Mouse (Mus musculus) liver, postnatal 0 days (tissue): ENCODE measurements around the gene Mtnr1b. TPM values are rescaled to one million over a fixed set of nuclear protein-coding genes. Genes with fewer than 3 reads are reported as not detected.
"Not testable (repeated sequence)": the region's sequence is repeated elsewhere in the genome, so short reads cannot be mapped to it uniquely, and the experiment has no call there.

Experiments used
- ATAC-seq: fragments of 200-750 bp; cut with Nextera tagmentation; 2 replicates; pipeline ENCODE4 v1.8.0; 2017; ENCODE audit warnings: mild to moderate bottlenecking, moderate library complexity
- DNase-seq: peaks from one replicate; pipeline ENCODE4 v3.0.0-alpha.2; 2016
- H3K27ac ChIP-seq: fragments of 300-500 bp; sonication (generic); 2 replicates; pipeline ENCODE4 v1.5.1; 2014; ENCODE audit warnings: antibody characterized with exemption, moderate library complexity, mild to moderate bottlenecking, low read depth
- H3K27me3 ChIP-seq: fragments of 300-500 bp; sonication (generic); 2 replicates; pipeline ENCODE4 v1.6.1; 2014; ENCODE audit warnings: low read length, control low read depth, mixed read lengths; ENCODE audit not compliant: insufficient read depth
- H3K36me3 ChIP-seq: fragments of 300-500 bp; sonication (generic); replicated peaks from 2 replicates; pipeline ENCODE4 v1.6.1; 2014; ENCODE audit warnings: mild to moderate bottlenecking, control low read depth, low read length, moderate library complexity, mixed read lengths; ENCODE audit not compliant: insufficient read depth
- H3K4me1 ChIP-seq: fragments of 300-500 bp; sonication (generic); 2 replicates; pipeline ENCODE4 v1.6.1; 2014; ENCODE audit warnings: antibody characterized with exemption, mild to moderate bottlenecking, control low read depth; ENCODE audit not compliant: insufficient read depth
- H3K4me2 ChIP-seq: fragments of 300-500 bp; sonication (generic); 2 replicates; pipeline ENCODE4 v1.6.1; 2014; ENCODE audit warnings: low read depth, mild to moderate bottlenecking, low read length, moderate library complexity, mixed read lengths
- H3K4me3 ChIP-seq: fragments of 300-500 bp; sonication (generic); 2 replicates; pipeline ENCODE4 v1.5.1; 2014; ENCODE audit warnings: low read depth, low read length
- H3K9ac ChIP-seq: fragments of 300-500 bp; sonication (generic); replicated peaks from 2 replicates; pipeline ENCODE4 v1.6.1; 2014; ENCODE audit warnings: mild to moderate bottlenecking, moderate library complexity
- H3K9me3 ChIP-seq: fragments of 300-500 bp; sonication (generic); 2 replicates; pipeline ENCODE4 v1.6.1; 2016; ENCODE audit warnings: mild to moderate bottlenecking, control low read depth, low read length, mixed read lengths
- CTCF ChIP-seq: sonication (generic); IDR thresholded peaks from 2 replicates; pipeline ENCODE4 v1.5.1; 2016; ENCODE audit warnings: antibody characterized with exemption, low read depth
- EP300 ChIP-seq: IDR thresholded peaks from 2 replicates; pipeline ENCODE4 v1.6.1; 2016; ENCODE audit warnings: antibody characterized with exemption, low read depth, mild to moderate bottlenecking
- WGBS: fragments of 180-500 bp; shearing (Covaris S2); extraction: QIAGEN DNeasy Blood & Tissue Kit; methylation state at CpG from one replicate; pipeline ENCODE4 v1.1.7; 2014; ENCODE audit not compliant: insufficient replicate concordance; 5-methylcytosine and 5-hydroxymethylcytosine counted together
- polyA plus RNA-seq: library from polyadenylated mRNA; unstranded; fragments of >200 nt; fragmentation: Nextera tagmentation; extraction: Ambion mirVana; gene quantifications from 2 replicates; pipeline ENCODE4 v1.2.1, GENCODE M21; 2015

Mtnr1b gene
- polyA plus RNA-seq, 1 experiment from 2014 or later = not detected

- no peak for TF ChIP-seq CTCF
- no peak for TF ChIP-seq EP300
Observed at GRCm38 (mm10) chr9:15869456-15869855, 4.9 kb downstream of the Mtnr1b start.

GRCm38 (mm10) chr9:15866280-15867072, 7.9 kb downstream of the Mtnr1b start:
- Histone ChIP-seq H3K9ac (no peak overlapping the region), H3K4me2 (no peak overlapping the region), H3K27ac (no peak overlapping the region), H3K4me1 (no peaks in the 10 kb centered on the region), H3K27me3 (no peaks in the 10 kb centered on the region), H3K36me3 (no peaks in the 10 kb centered on the region), H3K4me3 (no peak overlapping the region), H3K9me3 (no peaks in the 10 kb centered on the region)
- ATAC-seq (no peak), DNase-seq (no peak)
- TF ChIP-seq EP300 (no peak), CTCF (no peak)
- 70% methylated on average over 10 of the region's 10 CpGs for WGBS

More at GRCm38 (mm10) chr9:15869456-15869855, 4.9 kb downstream of the Mtnr1b start:
- Histone ChIP-seq H3K27ac (no peak overlapping the region), H3K9ac (no peak overlapping the region), H3K4me1 (no peaks in the 10 kb centered on the region), H3K27me3 (no peaks in the 10 kb centered on the region), H3K4me2 (no peak overlapping the region), H3K4me3 (no peak overlapping the region), H3K36me3 (no peaks in the 10 kb centered on the region), H3K9me3 (no peaks in the 10 kb centered on the region)
- no peak for ATAC-seq
- DNase-seq = no peak
- WGBS = 57% methylated on average over 4 of the region's 4 CpGs

DNA sequence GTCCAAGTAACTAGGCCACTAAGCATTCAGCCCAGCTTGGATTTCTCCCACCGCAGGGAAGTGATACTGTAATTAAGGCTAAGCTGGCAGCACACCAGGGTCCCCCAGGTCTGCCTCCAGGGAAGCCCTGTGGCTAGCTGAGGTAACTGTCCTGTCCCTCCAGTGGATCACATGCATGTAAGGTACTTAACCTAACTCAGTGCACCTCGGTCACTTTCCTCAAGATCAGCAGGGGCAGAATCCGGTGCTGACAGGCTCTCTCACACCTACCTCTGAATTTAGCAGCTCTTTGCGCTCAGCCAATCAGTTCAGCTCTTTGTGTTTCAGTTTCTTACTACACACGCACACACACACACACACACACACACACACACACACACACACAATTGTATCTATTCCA, 13.0 kb downstream of the Mtnr1b start:
- no peak overlapping the region for H3K27ac ChIP-seq
- DNase-seq = no peak
- H3K4me3 ChIP-seq = no peak overlapping the region
- no peak for ATAC-seq
- no peaks in the 10 kb centered on the region for H3K36me3 ChIP-seq
- TF ChIP-seq EP300 (no peak), CTCF (no peak)
- H3K4me2 ChIP-seq = no peak overlapping the region
- 71% methylated on average over 5 of the region's 5 CpGs for WGBS
- no peaks in the 10 kb centered on the region for H3K27me3 ChIP-seq
- H3K9me3 ChIP-seq = no peaks in the 10 kb centered on the region
- H3K4me1 ChIP-seq = no peaks in the 10 kb centered on the region
- no peak overlapping the region for H3K9ac ChIP-seq

- ATAC-seq (no peak), DNase-seq (no peak)
- Histone ChIP-seq H3K4me2 (no peak overlapping the region), H3K4me3 (no peak overlapping the region), H3K27ac (no peak overlapping the region), H3K9ac (no peak overlapping the region), H3K36me3 (no peaks in the 10 kb centered on the region), H3K4me1 (no peaks in the 10 kb centered on the region), H3K9me3 (no peaks in the 10 kb centered on the region), H3K27me3 (no peaks in the 10 kb centered on the region)
- TF ChIP-seq EP300 (no peak), CTCF (no peak)
Observed at GRCm38 (mm10) chr9:15850749-15851148, 23.6 kb downstream of the Mtnr1b start.

DNA sequence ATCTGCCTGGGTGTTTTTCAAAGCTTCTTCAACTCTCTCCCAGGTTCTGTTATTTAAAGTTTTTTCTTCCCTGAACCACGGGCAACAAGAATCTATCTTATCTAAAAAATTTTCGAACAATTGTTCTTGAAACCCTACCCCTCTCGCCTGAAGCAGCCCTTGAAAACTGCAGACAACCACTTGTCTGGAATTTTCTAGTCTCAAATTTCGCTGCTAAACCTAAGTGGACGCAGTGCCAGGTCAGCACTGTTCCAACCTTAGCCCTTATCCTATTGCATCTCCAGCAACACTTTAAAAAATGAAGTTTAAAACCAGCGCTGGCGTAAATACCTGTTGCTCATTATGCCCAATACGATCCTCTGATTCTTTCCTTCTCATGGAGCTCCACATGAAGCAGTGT, 29.0 kb downstream of the Mtnr1b start:
- Histone ChIP-seq H3K4me2 (no peak overlapping the region), H3K9me3 (no peaks in the 10 kb centered on the region), H3K4me3 (no peak overlapping the region), H3K27ac (no peak overlapping the region), H3K36me3 (no peaks in the 10 kb centered on the region), H3K9ac (no peak overlapping the region), H3K27me3 (no peaks in the 10 kb centered on the region), H3K4me1 (no peaks in the 10 kb centered on the region)
- no peak for DNase-seq
- ATAC-seq = no peak
- TF ChIP-seq CTCF = no peak
- no peak for TF ChIP-seq EP300
- 77% methylated on average over 8 of the region's 8 CpGs for WGBS

- not testable (repeated sequence) for H3K9me3 ChIP-seq, H3K4me1 ChIP-seq, H3K27me3 ChIP-seq, ATAC-seq, H3K9ac ChIP-seq, H3K36me3 ChIP-seq, H3K4me3 ChIP-seq, H3K27ac ChIP-seq, H3K4me2 ChIP-seq, DNase-seq
- 59% methylated on average over 4 of the region's 4 CpGs for WGBS
Observed at GRCm38 (mm10) chr9:15844936-15845335, 29.4 kb downstream of the Mtnr1b start.
